Mouse (Mus musculus): Measurements from ENCODE around the gene Cacng1.

The Cacng1 gene

DNA sequence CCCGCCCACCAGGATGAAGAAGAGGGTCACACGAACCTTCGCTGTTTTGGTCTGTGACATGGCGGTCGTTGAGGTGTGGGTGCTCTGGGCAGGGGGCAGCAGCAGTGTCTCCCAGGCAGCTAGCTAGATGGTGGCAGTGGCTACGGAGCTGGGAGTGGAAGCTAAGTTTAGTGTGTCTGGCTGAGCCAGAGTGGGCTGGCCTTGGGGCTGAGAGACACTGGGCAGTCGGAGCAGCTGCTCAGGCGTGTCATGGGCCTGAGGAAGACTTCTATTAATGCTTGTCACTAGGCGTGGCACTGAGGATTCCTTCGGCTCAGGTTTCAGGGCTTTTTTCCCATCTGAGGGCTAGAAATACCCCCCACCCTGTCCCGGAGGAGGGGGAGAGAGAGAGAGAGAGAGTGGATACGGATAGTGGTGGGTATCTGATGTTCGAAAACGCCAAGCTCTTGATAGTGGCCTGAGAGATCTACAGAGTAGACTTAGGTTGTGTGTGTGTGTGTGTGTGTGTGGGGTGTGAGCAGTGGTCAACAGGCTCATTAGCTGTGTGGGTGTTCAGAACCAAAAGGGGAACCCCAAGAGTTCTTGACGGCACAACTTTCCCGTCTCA, at the start of gene Cacng1:
Cacng1 (minus strand) TSS at position 191 of the 607 bp plus-strand sequence.
- DNase-seq, result no peak

DNA sequence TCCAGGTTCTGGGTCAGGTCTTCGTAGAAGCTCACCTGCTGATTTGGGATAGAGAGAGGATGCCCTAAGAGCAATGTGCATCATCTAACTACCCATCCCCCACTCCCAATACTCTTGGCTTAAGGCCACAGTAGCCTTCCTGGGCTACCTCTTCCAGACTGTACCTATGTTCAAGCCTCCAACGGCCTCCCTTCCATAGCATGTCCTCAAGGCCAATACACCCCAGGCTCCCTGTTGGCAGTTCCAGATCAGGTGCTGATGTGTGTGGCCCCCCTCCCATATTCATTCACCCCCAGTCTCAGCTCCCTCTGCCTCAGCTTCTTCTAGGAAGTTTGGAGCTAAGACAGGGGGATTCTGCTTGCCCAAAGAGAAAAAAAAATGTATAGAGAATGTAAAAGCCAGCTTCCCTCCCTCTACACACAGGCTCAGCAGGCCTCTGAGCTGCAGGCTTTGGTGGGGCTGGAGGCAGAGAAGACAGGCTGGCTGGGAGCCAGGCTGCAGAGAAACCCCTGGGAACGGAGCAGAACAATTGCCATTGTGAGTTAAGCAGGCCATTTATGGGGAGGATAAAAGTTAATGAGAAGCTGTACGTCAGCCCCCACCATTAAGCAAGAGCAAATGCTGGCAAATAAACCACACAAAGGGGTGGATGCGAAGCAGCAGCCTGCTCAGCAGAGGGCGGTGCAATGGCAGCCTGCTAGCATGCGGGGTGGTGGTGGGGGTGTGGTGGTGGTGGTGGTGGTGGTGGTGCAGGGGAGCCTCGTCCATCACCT, 46.6 kb upstream of the Cacng1 start:
- peak in 1 of 2 experiments; percentile 36 for DNase-seq

DNA sequence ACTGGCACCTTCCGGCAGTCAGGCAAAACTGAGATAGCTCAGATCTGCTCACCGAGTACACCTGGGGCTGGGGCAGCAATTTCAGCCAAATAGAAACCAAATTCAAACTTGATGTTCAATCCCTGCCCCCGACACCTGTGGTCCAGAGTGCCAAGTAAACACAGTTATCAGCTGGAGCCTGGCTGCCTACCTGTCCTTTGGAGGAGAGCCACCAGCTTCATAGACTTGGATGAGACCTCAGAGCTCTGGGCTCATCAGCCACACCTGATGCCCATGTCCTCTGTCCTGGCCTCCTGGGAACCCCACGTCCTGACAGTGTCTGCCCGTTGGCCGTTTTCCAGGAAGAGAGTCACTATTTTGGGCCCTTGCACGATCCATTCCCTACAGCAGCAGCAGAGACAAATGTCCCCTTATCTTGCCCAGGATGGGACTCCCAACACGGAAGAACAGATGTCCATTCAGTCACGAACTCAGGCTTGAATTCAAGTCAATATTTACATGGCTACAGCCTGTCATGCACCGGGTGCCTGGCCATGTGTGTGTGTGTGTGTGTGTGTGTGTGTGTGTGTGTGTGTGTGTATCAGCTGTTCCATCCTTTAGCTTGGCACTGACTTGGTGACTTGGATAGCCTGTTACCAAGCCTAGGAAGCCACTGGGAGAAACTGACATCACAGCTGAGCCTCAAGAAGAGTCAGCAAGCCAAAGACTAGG, 45.6 kb upstream of the Cacng1 start:
- DNase-seq, result peak; percentile 56 to 67

DNA sequence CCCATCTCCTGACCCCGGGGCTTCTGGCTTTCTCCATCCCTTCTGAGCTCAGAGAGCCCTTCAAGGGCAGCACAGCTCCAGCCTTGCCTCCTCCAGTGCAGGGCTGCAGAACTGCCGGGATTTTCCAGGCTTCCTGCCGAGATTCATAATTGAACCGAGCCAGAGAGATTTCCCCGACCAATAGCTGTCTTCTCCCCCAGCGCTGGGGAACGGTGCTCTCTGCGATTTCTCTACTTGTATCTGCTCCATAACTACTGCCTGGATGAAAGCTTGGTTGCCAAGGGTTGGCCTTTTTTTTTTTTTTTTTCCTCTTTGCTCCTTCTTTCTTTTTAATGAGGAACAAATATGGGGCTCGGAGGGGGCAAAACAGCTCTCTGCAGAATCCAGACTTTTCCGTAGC, 43.7 kb upstream of the Cacng1 start:
- no peak for DNase-seq

DNA sequence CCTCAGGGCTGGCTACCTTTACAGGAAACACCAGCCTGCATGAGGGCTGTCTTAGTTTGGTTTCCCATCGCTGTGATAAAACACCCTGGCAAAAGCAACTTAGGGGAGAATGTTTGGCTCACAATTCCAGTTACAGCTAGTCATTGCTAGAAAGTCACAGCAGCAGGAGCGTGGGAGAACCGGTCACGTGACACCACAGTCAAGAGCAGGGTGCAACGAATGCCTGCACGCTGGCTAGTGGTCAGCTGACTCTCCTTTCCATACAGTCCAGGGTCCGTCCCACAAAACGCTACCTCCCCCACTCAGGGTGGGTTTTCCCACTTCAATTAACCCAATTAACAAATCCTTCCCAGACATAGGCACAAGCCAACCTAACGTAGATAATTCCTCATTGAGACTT, 43.2 kb upstream of the Cacng1 start:
- no peak for DNase-seq

DNA sequence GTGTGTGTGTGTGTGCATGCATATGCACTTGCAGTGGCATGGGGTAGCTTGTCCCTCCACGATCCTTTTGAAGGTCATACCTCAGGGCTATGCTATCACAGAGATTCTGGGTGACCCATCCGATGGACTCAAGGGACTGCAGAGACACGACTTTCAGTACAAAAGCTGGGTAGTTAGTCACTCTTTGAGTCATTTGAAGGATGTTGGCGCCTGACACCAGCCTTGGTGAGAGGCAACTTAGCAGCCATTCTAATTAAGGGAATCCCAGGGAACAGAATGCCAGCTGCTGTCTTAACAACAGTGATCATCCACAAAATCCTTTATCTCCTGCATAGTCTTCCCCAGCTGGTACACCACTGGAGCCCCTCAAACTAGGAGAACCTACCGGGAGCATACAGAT, 32.8 kb upstream of the Cacng1 start:
- no peak for DNase-seq

DNA sequence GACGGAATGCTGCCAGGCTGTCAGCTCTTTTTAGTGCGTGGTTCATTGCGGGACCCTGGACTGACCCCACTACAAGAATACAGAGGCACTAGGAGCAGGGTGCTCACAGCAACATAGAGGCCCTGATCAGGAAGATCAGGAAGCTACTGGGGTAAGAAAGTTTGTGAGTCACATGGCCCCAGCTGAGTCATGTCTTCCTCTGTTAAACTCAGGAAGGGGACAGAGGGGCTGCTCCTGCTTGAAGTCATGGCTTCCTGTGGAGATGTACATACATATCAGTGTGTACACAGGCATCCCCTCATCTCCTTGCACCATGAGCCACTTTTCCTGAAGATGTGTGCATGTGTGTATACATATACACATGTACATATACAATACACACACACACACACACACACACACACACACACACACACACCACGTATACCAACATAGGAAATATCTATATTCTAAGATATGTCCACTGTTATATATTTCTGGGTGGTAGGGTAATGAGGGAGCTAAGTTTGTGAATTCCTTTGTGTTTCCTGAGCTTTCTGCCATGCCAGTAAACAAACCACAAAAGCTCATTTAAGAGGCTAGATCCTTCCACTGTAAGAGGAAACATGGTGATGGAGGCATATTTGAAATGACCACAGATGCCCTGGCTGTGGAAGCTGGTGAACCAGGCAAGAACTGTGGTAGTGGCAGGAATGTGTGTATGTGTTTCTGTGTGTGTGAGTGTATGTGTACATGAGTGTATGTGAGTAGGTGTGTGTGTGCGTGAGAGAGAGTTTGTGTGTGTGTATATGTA, 32.1 kb upstream of the Cacng1 start:
- no peak for DNase-seq

DNA sequence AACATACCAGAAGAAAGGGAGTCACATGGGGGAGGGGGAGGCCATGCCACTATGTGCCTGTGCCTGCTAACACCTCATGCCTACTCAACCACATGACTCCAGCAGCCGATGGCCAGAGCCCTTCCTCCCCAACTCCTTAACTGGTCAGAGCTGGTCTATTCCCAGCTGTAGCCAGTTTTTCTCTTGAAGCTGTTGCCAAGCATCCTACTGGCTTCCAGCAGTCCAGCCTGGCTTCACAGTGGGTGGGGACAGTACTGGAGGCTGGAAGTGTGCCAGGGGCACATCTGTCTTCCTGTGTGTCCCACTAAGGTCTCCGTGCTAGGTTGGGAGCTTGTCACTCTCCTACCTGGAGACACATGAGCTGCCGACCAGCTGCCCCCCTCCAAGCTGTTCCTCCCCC, 26.8 kb upstream of the Cacng1 start:
- DNase-seq, result peak; percentile 18 to 33

DNA sequence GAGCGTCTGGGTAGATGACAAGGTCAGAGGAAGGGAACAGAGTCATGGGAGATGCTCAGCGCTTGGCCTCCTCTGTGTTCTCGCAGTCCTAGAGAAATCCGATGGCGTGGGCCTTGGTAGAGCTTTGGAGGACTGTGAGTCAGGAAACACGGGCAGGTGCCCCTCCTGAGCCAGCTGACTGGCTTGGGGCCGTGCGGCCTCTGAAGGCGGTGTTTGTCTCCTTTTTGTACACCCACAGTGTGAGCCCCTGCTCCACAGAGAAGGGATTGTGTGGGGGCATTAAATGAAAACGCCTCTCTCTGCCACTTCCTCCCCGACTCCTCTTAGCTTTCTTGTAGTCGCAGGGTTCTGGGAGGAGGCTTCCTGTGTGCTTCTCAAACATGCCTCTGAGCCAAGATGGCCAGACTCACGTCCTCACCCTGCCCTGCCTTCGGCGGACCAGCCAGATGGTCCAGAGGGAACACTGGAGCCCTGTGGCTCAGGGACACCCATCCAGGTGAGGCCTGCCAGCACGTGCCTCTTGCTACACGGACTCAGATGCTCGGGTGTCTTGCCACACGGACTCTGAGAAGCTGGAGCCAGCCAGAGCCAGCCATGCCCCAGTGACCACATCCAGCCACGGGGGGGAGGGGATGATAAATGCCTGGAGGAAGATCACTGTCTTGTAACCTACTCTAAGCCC, 22.2 kb upstream of the Cacng1 start:
- DNase-seq, result peak; percentile 7 to 15

DNA sequence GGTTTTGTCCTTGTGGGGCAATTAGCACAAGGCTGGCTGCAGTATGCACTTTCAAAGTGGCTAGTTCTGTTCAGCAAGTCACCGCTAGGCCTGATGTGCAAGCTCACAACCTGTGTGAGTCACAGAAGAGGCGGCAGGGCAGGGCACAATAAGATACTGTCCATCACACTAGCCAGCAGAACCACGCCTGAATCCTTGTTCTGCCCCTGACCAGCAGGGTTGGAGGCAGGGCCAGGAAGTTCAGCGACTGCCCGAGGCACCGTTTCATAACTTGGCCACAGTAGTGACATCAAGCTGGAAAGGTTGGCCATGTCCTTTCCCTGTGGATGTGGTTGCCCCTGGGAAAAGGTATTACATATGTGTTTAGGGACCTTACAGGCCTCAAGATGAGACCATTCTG, 21.6 kb upstream of the Cacng1 start:
- DNase-seq, result no peak

DNA sequence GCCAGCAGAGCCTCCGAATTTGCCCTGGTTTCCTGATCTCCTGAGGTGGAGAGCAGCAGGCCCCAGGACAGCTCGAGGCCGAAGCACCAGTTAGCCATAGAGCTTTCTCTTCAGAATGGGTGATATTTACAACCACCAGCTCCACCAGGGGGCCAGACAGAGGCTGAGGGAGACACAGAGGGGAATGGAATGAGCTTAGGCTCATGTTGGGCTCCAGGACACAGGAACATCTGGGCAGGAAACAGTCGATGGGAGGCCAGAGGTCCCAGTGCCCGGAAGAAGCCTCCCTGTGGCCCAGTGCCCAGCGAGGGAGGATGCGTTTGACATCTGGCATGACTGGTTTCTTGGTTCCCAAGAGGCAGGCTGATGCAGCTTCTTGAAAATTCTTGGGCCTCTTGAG, 17.8 kb upstream of the Cacng1 start:
- no peak for DNase-seq

DNA sequence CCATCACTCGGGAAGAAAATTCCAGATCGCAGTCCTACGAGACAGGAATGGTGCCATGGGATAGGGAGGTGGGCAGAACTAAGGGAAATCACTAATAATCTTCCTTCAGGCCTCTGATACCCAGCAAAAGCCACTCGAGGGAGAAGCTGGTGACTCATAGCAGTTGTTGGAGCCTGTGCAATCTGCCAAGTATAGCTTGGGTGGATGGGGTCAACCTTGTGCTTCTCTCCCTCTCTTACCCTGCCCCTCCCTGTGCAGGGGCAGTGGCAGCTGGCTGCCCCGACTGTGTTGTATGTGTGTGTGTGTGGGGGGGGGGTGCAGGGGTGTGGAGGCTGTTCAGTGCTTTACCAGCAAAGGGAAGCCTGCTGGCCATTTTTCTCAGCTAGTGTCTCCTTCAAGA, 15.2 kb upstream of the Cacng1 start:
- DNase-seq, result no peak

DNA sequence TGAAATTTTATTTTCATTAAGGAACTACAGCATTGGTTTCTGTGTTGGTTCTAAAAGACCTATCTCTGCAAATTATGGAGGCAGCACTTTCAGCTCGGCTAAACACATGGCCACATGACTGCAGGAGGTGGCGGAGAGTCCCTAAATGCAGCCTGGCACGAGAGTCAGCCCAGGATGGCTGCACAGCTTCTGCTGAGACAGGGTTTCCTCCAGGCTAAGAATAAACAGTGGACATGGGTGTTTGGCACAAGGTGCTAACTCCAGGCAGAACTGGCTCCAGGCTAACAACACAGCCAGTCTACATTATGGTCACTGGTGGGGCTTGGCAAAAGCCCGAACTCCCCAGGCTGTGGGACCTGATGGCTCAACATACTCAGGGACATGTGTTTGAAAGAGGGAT, 14.6 kb upstream of the Cacng1 start:
- DNase-seq, result peak; percentile 44 to 72

DNA sequence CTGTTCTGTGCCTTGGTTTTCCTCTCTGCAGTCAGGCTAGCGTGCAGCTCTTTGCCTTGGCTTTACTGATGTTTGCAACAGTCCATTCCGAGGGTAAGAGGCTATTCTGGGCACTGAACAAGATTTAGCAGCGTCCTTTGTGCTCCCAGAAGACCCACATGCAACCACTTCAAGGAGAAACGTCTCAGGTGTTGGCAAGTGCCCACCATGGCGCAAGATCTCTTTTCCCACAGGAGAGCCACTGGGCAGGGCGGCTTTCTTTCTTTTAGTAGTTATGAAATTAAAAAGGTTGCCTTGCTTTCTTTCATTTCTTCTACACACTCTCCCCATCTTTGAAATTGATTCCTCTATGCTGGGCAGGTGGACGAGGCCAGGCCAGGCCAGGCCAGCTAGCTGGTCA, 12.8 kb upstream of the Cacng1 start:
- DNase-seq, result no peak

DNA sequence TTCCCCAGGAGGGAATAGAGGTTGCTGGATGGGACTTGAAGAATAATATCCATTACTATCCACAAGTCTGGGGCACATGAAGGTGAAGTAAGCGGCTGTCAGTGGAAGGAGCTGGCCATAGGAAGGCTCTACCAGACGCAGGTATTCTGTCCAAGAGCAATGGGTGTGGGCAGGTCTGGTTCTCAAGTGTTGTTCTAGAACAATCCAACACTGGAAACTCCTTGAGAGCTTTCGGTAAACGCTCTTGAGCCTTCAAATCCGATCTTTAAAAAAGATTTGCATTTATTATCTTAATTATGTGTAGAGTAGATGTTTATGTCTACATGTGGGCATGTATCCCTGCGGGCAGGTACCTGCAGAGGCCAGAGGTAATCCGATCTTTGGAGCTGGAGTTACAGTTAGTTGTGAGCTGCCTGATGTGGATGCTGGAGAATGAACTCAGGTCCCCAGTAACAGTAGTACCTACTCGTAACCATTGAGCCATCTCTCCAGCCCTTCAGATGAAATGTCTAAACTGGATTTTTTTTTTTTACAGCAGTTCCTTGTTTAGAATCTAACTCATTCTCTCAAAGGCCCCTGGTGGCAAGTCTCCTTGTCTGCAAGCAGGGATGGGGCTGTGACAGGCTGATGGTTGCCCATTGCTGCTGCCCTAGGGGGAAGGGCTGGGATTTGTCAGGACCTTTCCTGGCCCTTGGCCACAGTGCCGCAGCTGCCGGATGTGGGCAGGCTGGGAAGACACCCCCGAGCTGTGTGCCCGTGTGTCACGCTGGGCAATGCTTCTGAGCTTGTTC, 11.9 kb upstream of the Cacng1 start:
- peak; percentile 38 to 65 for DNase-seq

DNA sequence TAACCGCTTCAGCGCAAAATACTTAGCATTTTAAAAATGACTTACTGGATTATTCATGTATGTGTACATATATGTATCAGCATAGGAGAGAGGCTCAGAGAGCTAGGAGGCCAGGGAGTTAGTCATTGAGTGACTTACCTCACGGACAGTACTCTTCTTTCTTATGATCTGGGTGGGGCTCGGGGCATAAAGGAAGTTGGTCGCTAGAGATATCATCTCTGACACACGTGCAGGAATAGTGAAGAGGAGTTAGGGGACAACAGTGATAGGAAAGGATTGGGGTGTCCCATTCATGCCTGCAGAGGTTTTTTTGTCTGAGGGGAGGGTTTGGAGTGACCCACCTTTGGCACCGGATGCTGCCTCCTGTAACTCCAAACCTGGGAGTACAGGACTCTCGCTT, 8.3 kb upstream of the Cacng1 start:
- DNase-seq, result no peak

DNA sequence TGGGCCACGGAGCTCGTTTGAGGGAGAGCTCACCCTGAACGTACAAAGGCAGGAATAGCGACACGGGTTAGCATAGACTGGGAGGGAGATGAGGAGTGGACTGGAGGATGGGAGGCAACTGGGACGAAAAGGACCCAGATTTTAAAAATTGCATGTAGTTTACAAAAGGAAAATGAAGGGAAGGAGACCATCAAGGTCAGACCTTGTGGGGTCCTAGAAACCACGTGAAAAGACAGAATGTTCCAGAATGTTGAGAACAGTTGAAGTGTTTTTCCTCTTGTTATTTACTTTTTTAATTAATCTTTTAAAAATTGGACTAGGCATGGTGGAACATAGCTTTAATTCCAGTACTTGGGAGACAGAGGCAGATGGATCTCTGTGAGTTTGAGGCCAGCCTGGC, 4.7 kb upstream of the Cacng1 start:
- DNase-seq, result no peak

DNA sequence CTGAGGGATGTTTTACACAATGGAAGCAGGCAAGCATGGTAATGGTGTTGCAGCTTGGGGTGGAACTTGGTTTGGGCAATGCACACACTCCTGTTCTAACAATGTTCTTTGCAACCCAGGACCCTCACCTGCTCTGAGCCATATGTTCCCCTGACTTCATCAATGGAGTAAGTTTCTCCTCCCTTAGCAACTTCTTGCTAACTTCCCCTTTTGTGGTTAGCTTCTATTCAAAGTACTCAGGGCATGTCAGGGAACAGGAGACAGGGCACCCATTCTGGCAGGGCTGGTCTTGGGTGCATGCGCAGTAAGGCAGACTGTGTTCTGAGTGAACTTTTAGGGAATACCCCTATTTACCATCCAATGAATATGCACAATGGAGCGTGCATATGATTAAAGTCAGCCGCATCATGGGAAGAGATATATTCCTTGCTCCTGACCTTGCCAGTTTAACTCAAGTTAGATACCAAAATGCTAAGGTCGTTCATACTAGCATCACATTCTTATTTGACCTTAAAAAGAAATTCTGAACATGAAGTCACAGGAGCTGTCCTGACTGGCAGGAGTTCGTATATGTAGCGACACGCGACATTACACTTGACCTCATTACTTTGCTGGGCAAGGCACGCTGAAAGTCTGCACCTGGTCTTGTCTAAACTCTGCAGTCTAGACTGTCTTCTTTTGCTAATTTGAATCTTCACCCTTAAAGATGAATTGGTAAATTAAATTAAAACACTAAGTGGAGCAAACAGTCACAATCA, 4.1 kb upstream of the Cacng1 start:
- DNase-seq, result no peak

DNA sequence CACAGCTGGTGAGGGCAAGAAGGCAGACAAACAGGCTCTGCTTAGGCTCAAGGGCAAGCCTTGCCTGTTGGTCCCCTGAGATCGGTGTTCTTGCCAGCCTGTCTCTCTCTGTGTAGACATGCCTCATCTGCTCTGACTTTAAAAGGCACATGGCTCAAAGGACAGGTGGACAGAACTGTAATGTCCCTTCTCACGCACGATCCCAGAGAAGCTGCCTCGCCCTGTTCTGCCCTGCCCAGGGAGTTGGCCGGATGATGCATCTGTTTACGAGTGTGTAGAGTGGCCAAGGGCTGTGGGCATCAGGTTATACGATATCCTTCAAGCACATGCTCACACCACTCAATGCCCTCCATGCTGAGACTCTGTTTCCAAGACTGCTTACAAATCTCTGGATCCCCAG, 2.0 kb downstream of the Cacng1 start:
- DNase-seq, result no peak

DNA sequence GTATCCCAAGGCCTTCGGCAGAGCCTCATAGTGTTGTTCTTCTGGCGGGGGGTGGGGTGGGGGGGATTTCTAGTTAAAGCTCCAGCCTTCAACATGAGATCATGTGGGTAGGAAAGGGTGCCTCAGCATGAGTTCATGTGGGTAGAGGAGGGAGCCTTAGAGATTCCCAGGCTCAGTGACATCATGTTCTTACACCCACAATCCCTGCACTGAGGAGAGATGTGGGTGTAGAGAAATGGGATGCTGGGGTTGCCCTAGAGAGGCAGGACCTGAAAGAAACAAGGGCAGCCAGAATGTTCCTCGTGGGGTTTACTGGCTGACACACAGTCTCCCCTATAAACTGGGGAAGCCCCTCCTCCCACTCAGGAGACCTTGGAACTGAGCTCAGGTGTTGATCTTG, 5.9 kb downstream of the Cacng1 start:
- no peak for DNase-seq

Data from cerebellum, postnatal 14 days (tissue).